Mouse (Mus musculus): ENCODE data around the gene D130043K22Rik. TPM values are rescaled to one million over a fixed set of nuclear protein-coding genes. Genes with fewer than 3 reads are reported as not detected.
A peak's percentile ranks its signal among the peaks of the same experiment; 100 is the strongest.

D130043K22Rik gene
- polyA plus RNA-seq, 1 experiment from 2014 or later, result 0.13 TPM

DNA sequence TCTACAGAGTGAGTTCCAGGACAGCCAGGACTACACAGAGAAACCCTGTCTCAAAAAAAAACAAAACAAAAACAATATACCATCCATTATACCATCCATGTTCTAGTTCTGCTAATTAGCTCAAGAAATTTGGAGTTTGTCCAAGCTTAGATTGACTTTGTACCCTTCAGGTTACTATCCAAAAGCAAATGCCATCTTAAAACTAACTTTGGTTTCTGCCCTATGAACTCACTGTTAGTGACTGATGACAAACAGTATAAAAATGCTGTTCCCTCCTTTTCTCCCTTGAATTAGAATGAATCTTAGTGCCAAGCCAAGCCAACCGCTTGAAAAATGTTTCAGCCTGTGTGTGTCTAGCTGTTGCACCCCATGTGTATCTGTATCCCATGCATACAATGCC, 30.3 kb upstream of the D130043K22Rik start:
- Histone ChIP-seq H3K9me3 (replicated peaks) (no peaks in the 10 kb centered on the region), H3K4me1 (replicated peaks) (peaks cover 8% of the 10 kb centered on the region), H3K4me3 (replicated peaks) (no peak overlapping the region), H3K9ac (no peak overlapping the region), H3K4me2 (no peak overlapping the region), H3K27ac (replicated peaks) (no peak overlapping the region), H3K27me3 (no peaks in the 10 kb centered on the region), H3K36me3 (replicated peaks) (peaks cover 79% of the 10 kb centered on the region)
- WGBS (ENCODE audit: insufficient replicate concordance), result 92% methylated on average over 1 of the region's 1 CpGs
- ATAC-seq (ENCODE audit: insufficient read depth), result no peak

DNA sequence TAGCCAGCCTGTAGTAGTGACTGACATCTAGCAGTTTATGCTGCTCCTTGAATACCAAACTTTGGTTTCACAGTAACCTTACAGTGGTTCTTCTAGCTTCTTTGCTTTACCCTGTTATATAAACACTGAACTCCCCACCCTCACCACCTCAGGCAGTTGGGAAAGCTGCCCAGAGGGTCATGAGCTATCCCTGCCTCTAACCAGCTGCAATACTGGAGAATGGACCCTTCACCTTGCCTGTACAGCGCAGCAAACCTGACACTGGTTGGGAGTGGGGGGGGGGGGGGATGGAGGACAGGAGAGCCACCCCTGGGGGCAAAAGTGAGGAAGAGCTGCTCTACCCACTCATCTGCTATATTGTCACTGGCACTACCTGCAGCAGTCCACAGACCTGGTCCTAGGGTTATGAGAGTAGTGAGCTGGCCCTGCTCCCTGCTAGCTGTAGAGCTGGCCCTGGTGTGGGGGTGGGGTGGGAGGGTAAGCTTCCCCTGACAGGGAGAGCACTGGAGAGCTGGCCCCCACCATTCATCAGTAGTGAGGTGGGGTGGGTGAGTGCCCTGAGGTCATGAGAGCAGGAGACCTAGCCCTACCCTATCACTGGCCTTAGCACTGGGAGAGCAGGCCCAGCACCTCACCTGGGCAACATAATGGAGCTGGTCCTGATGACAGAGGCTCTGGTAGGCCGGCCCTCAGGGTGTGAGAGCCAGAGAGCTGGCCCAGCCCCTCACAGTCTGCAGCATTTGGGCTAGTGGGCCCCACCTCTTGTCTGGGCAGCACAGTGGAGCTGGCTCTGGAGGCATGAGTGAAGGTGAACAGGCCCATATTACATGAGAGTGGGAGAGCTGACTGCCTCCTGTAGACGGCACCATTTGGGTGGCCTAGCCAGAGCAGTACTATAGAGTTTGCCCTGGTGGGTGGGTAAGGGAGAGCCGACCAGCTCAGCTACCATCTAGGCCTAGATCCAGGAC, 28.5 kb upstream of the D130043K22Rik start:
- peaks cover 66% of the 10 kb centered on the region for H3K36me3 ChIP-seq (replicated peaks)
- H3K27me3 ChIP-seq, result no peaks in the 10 kb centered on the region
- no peaks in the 10 kb centered on the region for H3K9me3 ChIP-seq (replicated peaks)
- H3K27ac ChIP-seq (replicated peaks), result no peak overlapping the region
- peaks cover 8% of the 10 kb centered on the region for H3K4me1 ChIP-seq (replicated peaks)
- no peak overlapping the region for H3K4me2 ChIP-seq
- no peak overlapping the region for H3K9ac ChIP-seq
- ATAC-seq (ENCODE audit: insufficient read depth), result peak; percentile 55
- no peak overlapping the region for H3K4me3 ChIP-seq (replicated peaks)
- WGBS (ENCODE audit: insufficient replicate concordance), result 67% methylated on average over 4 of the region's 4 CpGs

DNA sequence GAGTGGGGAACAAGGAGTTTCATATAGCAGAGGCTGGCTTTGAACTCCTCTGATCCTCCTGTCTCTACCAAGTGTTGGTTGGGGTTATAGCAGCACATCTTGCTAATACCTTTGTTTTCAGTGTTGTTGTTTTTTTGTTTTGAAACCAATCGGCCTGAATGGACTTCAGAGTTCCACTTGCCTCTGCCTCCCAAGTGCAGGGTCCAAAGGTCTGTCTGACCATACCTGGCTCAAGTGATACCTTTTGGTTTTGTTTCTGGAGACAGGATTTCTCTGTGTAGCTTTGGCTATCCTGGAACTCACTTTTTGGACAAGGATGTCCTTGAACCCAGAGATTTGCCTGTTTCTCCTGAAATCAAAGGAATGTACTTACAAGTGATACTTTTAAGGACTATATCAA, 25.0 kb upstream of the D130043K22Rik start:
- no peak overlapping the region for H3K4me3 ChIP-seq (replicated peaks)
- H3K27ac ChIP-seq (replicated peaks), result no peak overlapping the region
- H3K9me3 ChIP-seq (replicated peaks), result no peaks in the 10 kb centered on the region
- no peaks in the 10 kb centered on the region for H3K27me3 ChIP-seq
- 61% methylated on average over 1 of the region's 1 CpGs for WGBS (ENCODE audit: insufficient replicate concordance)
- no peak overlapping the region for H3K4me2 ChIP-seq
- H3K9ac ChIP-seq, result no peak overlapping the region
- ATAC-seq (ENCODE audit: insufficient read depth), result no peak
- H3K4me1 ChIP-seq (replicated peaks), result peaks cover 8% of the 10 kb centered on the region; the same call in 1 of the 2 replicates
- peaks cover 33% of the 10 kb centered on the region for H3K36me3 ChIP-seq (replicated peaks)

DNA sequence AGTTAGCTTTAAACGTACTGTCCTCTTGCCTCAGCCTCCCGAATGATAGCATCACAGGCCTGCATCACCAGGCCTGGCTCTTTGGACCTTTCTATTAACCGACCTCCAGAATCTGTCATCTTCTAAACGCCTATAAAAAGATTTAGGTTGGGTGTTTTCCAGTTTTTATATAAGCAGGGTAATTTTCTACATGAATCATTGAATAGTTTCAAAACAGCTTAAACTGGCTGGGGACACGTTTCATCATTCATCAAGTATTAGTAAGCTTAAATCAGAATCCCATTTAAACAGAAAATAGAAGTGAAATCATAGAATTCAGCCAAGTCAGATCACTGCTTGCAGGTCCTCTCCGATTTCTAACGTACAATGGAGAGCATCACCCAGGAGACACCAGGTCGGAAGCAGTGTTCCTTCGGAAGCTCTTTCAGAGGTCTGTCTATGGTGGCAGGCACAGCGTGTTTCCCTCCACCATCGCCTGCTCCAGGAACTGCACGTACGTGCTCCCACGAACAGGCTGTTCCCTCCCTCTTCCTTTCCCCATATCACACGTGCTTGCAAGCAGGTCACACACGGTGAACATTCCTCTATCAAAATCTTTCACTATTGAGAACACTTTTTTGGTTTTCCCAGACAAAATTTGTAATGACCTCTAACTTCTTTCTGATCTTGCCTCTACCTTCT, 22.1 kb upstream of the D130043K22Rik start:
- H3K27ac ChIP-seq (replicated peaks), result no peak overlapping the region
- 74% methylated on average over 16 of the region's 16 CpGs for WGBS (ENCODE audit: insufficient replicate concordance)
- no peaks in the 10 kb centered on the region for H3K9me3 ChIP-seq (replicated peaks)
- H3K4me1 ChIP-seq (replicated peaks), result no peaks in the 10 kb centered on the region
- no peaks in the 10 kb centered on the region for H3K27me3 ChIP-seq
- H3K9ac ChIP-seq, result no peak overlapping the region
- ATAC-seq (ENCODE audit: insufficient read depth), result no peak
- H3K36me3 ChIP-seq (replicated peaks), result peaks cover 12% of the 10 kb centered on the region; the same call in 1 of the 2 replicates
- H3K4me2 ChIP-seq, result no peak overlapping the region
- H3K4me3 ChIP-seq (replicated peaks), result no peak overlapping the region

DNA sequence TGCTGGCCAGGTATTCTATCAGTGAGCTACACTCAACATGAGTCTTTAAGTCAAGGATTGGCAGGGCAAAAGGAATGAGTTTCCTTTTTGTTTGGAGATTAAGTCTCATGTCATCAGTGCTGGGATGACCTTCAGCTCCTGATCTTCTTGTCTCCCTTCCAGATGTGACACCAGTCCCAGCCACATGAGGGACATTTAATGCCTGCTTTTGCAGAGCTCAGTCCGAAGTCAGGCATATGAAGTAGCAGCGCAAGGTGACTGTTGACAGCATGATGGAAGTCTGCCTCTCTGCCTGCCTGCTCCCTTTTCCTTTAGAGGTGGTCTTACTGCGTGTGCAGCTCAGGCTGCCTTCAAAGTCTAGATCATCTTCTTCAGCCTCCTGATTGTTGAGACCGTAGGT, 20.3 kb upstream of the D130043K22Rik start:
- ATAC-seq (ENCODE audit: insufficient read depth), result no peak
- no peaks in the 10 kb centered on the region for H3K27me3 ChIP-seq
- H3K4me2 ChIP-seq, result no peak overlapping the region
- H3K27ac ChIP-seq (replicated peaks), result no peak overlapping the region
- H3K9me3 ChIP-seq (replicated peaks), result no peaks in the 10 kb centered on the region
- WGBS (ENCODE audit: insufficient replicate concordance), result 83% methylated on average over 4 of the region's 4 CpGs
- peaks cover under 1% of the 10 kb centered on the region for H3K4me1 ChIP-seq (replicated peaks)
- H3K9ac ChIP-seq, result no peak overlapping the region
- no peak overlapping the region for H3K4me3 ChIP-seq (replicated peaks)
- H3K36me3 ChIP-seq (replicated peaks), result 0 out of 2 replicates have a peak, but pooled peaks cover 4% of the 10 kb centered on the region

DNA sequence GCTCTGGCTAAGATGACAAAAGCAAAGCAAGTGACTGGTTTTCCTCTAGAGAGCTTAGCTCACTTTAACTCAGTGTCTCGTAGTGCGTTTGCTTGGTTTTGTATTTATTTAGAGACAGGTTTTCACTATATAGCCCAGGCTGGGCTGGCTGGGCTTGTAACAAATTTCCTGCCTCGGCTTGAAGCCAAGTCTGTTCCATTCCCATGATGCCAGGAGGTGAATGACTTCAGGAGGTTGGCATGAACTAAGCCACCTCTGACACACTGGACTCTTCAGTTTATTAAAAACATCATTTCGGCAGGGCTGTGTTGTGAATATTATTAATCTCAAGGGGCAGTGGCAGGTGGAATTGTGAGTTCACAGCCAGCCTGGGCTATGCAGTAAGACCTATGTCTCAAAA, 19.3 kb upstream of the D130043K22Rik start:
- Histone ChIP-seq H3K9me3 (replicated peaks) (no peaks in the 10 kb centered on the region), H3K36me3 (replicated peaks) (no peaks in the 10 kb centered on the region), H3K27ac (replicated peaks) (no peak overlapping the region), H3K9ac (no peak overlapping the region), H3K27me3 (no peaks in the 10 kb centered on the region), H3K4me2 (no peak overlapping the region), H3K4me3 (replicated peaks) (no peak overlapping the region), H3K4me1 (replicated peaks) (peaks cover 7% of the 10 kb centered on the region)
- ATAC-seq (ENCODE audit: insufficient read depth), result no peak
- WGBS (ENCODE audit: insufficient replicate concordance), result 75% methylated on average over 4 of the region's 4 CpGs

DNA sequence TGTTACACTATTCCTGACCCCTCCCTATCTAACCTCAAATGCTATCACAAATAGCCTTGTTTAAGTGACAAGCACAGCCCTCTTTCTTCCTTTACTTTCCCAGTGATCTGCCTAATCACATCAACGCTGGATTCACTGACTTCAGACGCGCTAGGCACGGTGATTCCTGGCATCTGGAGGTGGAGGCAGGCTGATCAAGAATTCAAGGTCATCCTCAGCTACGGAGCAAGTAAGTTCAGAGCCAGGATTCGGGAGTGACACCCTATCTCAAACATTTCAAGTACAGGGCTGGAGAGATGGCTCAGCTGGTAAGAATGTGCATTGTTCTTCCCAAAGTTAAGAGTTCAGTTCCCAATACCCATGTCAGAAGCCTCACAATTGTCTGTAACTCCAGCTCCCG, 18.8 kb upstream of the D130043K22Rik start:
- Histone ChIP-seq H3K9ac (no peak overlapping the region), H3K9me3 (replicated peaks) (no peaks in the 10 kb centered on the region), H3K4me3 (replicated peaks) (no peak overlapping the region), H3K27ac (replicated peaks) (no peak overlapping the region), H3K27me3 (no peaks in the 10 kb centered on the region), H3K4me2 (no peak overlapping the region), H3K4me1 (replicated peaks) (peaks cover 9% of the 10 kb centered on the region), H3K36me3 (replicated peaks) (no peaks in the 10 kb centered on the region)
- 75% methylated on average over 7 of the region's 7 CpGs for WGBS (ENCODE audit: insufficient replicate concordance)
- no peak for ATAC-seq (ENCODE audit: insufficient read depth)

DNA sequence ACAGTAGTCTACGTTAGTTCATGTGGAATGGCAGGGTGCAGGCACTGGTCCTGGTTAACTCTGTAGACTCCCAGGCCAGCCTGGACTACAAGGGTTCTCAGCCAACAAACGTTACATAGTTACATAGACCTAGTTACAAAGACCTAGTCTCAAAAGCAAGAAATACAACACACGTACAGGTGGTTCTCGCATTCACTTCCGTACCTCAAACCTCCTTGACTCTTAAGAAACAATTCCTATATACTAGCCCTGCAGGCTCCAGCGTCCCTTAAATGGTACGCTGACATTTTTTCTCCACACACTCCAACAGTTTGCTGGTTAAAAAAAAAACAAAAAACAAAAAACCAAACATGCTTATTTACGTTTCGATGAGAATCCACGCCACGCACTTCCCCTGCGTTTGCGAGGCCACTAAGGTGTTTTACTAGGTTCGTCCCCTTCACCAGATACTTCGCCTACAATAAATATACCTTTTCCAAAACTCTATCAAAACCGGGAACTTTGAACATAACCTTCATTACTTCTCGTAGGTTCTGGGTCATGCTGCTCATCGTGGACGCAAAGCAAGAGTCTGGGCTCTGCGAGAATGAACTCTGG, 14.1 kb upstream of the D130043K22Rik start:
- H3K36me3 ChIP-seq (replicated peaks), result peaks cover 7% of the 10 kb centered on the region; the same call in 1 of the 2 replicates
- ATAC-seq (ENCODE audit: insufficient read depth), result peak; percentile 8; the same call in 1 of the 2 replicates
- 2% methylated on average over 20 of the region's 20 CpGs for WGBS (ENCODE audit: insufficient replicate concordance)

DNA sequence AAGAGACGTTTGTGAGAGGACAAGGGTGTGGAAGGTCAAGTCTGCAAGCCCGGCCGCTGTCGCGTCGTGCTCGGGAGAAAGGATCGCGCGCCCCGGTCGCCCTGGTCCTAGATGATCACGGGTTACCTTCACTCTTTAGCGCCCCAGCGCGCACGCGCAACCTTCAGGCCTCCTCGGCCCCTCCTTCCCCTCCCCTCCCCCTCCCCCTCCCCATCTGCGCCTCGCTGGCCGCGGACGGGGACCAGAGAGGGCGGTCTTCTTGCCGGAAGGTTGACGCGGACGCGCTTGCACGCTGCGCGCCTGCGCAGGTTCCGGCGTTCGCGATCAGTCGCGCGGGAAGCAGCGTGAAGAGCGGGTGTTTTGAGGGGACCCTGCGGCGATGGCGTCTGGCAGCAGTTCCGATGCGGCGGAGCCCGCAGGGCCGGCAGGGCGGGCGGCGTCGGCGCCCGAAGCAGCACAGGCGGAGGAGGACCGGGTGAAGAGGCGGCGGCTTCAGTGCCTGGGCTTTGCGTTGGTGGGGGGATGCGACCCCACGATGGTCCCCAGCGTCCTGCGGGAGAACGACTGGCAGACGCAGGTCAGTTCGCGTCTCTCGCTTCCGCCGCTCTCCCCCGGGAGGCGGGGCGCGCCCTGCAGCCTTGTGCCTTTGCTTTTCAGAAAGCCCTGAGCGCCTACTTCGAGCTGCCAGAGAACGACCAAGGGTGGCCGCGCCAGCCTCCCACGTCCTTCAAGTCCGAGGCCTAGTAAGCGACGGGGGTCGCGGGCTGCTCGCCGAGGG, 13.4 kb upstream of the D130043K22Rik start, which contains the start of the genes Acot13 and Tdp2:
TSS of gene Acot13 (minus strand) at position 188 of the 778 bp plus-strand sequence.
TSS of gene Tdp2 (plus strand) at position 327 of the 778 bp plus-strand sequence.
- Histone ChIP-seq H3K9me3 (replicated peaks) (no peaks in the 10 kb centered on the region), H3K27ac (replicated peaks) (peak within 1 kb of the TSS; percentile 97), H3K9ac (peak within 1 kb of the TSS; percentile 97), H3K27me3 (no peaks in the 10 kb centered on the region), H3K4me3 (replicated peaks) (peak within 1 kb of the TSS; percentile 85), H3K4me1 (replicated peaks) (peaks cover 27% of the 10 kb centered on the region), H3K36me3 (replicated peaks) (peaks cover 14% of the 10 kb centered on the region; the same call in 1 of the 2 replicates), H3K4me2 (peak within 1 kb of the TSS; percentile 81)
- ATAC-seq (ENCODE audit: insufficient read depth), result peak; percentile 96
- WGBS (ENCODE audit: insufficient replicate concordance), result under 1% methylated on average over 90 of the region's 90 CpGs

More for the DNA sequence above, 14.1 kb upstream of the D130043K22Rik start:
- Histone ChIP-seq H3K27ac (replicated peaks) (peak overlapping the region; percentile 97), H3K4me3 (replicated peaks) (peak overlapping the region; percentile 85), H3K27me3 (no peaks in the 10 kb centered on the region), H3K9me3 (replicated peaks) (no peaks in the 10 kb centered on the region), H3K9ac (peak overlapping the region; percentile 97), H3K4me2 (peak overlapping the region; percentile 81), H3K4me1 (replicated peaks) (peaks cover 27% of the 10 kb centered on the region)

DNA sequence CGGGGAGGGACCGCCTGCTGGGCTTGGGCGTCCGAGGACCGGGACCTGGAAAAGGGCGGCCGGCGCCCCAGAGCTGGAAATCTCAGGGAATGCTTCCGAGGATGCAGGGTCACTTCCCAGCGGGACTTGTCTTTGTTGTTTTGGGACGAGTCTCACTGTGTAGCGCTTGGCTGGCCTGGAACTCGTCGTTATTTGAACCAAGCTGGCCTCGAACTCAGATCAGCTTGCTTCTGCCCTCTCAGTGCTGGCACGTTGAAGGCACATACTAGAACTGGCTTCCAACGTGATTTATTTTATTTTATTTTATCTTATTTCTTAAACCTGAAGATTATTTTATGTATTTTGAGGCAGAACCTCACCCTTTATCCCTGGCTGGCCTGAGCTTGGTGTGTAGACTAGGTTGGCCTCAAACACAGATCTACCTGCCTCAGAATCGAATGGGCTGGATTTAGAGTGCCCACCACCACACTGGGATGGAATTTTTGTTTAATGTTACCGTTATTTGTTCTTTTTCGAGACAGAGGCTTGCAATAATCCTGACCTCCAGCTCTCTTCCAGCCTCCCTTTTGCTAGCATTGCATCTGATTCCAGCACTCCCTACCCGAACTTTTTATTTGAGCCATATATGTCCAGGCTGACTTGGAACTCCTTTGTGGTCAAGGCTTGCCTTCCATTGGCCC, 12.7 kb upstream of the D130043K22Rik start:
- Histone ChIP-seq H3K27ac (replicated peaks) (peak overlapping the region; percentile 97), H3K4me3 (replicated peaks) (peak overlapping the region; percentile 85), H3K36me3 (replicated peaks) (peaks cover 19% of the 10 kb centered on the region; the same call in 1 of the 2 replicates), H3K4me2 (peak overlapping the region; percentile 81), H3K4me1 (replicated peaks) (peaks cover 27% of the 10 kb centered on the region), H3K27me3 (no peaks in the 10 kb centered on the region), H3K9ac (peak overlapping the region; percentile 97), H3K9me3 (replicated peaks) (no peaks in the 10 kb centered on the region)
- ATAC-seq (ENCODE audit: insufficient read depth), result no peak
- 2% methylated on average over 21 of the region's 21 CpGs for WGBS (ENCODE audit: insufficient replicate concordance)
